Mouse (Mus musculus) hindbrain, embryonic 12.5 days (tissue): ENCODE measurements around the gene Fyn. TPM values are rescaled to one million over a fixed set of nuclear protein-coding genes. Genes with fewer than 3 reads are reported as not detected.

Experiments
- ATAC-seq: fragments of 200-750 bp; cut with Nextera tagmentation; 2 replicates; pipeline ENCODE4 v1.8.0; 2017; ENCODE audit warnings: moderate TSS enrichment; ENCODE audit not compliant: low FRiP score
- H3K27ac ChIP-seq: fragments of 300-500 bp; sonication (generic); 2 replicates; pipeline ENCODE4 v1.5.1; 2016; ENCODE audit warnings: mild to moderate bottlenecking
- H3K27me3 ChIP-seq: fragments of 300-500 bp; sonication (generic); 2 replicates; pipeline ENCODE4 v1.6.1; 2016; ENCODE audit warnings: mild to moderate bottlenecking
- H3K36me3 ChIP-seq: fragments of 300-500 bp; sonication (generic); 2 replicates; pipeline ENCODE4 v1.6.1; 2016; ENCODE audit warnings: mild to moderate bottlenecking
- H3K4me1 ChIP-seq: fragments of 300-500 bp; sonication (generic); 2 replicates; pipeline ENCODE4 v1.6.1; 2016
- H3K4me2 ChIP-seq: fragments of 300-500 bp; sonication (generic); replicated peaks from 2 replicates; pipeline ENCODE4 v1.6.1; 2016; ENCODE audit warnings: mild to moderate bottlenecking
- H3K4me3 ChIP-seq: fragments of 300-500 bp; sonication (generic); 2 replicates; pipeline ENCODE4 v1.5.1; 2016; ENCODE audit warnings: mild to moderate bottlenecking
- H3K9ac ChIP-seq: fragments of 300-500 bp; sonication (generic); 2 replicates; pipeline ENCODE4 v1.6.1; 2016; ENCODE audit warnings: mild to moderate bottlenecking, moderate library complexity
- H3K9me3 ChIP-seq: fragments of 300-500 bp; sonication (generic); replicated peaks from 2 replicates; pipeline ENCODE4 v1.6.1; 2016; ENCODE audit warnings: mild to moderate bottlenecking
- WGBS: fragments of 180-500 bp; shearing (Covaris S2); methylation state at CpG from one replicate; pipeline ENCODE4 v1.1.7; 2016; 5-methylcytosine and 5-hydroxymethylcytosine counted together
- polyA plus RNA-seq: library from polyadenylated mRNA; unstranded; fragments of >200 nt; fragmentation: Nextera tagmentation; extraction: Ambion mirVana; gene quantifications from 2 replicates; pipeline ENCODE4 v1.2.1, GENCODE M21; 2016

Gene Fyn
- polyA plus RNA-seq, 1 experiment from 2014 or later, result 64.8 TPM

GRCm38 (mm10) chr10:39404175-39404574 is 35.5 kb downstream of the Fyn start:
- no peak overlapping the region for H3K4me2 ChIP-seq
- no peak overlapping the region for H3K4me3 ChIP-seq
- H3K4me1 ChIP-seq, result peaks cover 10% of the 10 kb centered on the region
- H3K27ac ChIP-seq, result no peak overlapping the region
- H3K27me3 ChIP-seq, result no peaks in the 10 kb centered on the region
- no peaks in the 10 kb centered on the region for H3K9me3 ChIP-seq
- H3K9ac ChIP-seq, result no peak overlapping the region
- ATAC-seq, result no peak
- H3K36me3 ChIP-seq, result peaks cover 13% of the 10 kb centered on the region
- WGBS, result 87% methylated on average over 4 of the region's 4 CpGs

- peaks cover 10% of the 10 kb centered on the region for H3K4me1 ChIP-seq
- H3K27ac ChIP-seq, result no peak overlapping the region
- H3K4me2 ChIP-seq, result no peak overlapping the region
- 63% methylated on average over 10 of the region's 10 CpGs for WGBS
- no peak overlapping the region for H3K4me3 ChIP-seq
- H3K9ac ChIP-seq, result no peak overlapping the region
- no peaks in the 10 kb centered on the region for H3K27me3 ChIP-seq
- no peak for ATAC-seq
- H3K9me3 ChIP-seq, result no peaks in the 10 kb centered on the region
- H3K36me3 ChIP-seq, result peaks cover 5% of the 10 kb centered on the region; the same call in 1 of the 2 replicates
Measured at GRCm38 (mm10) chr10:39405982-39406797, 37.5 kb downstream of the Fyn start.

GRCm38 (mm10) chr10:39406798-39407189 is 38.1 kb downstream of the Fyn start:
- no peak overlapping the region for H3K4me2 ChIP-seq
- H3K9ac ChIP-seq, result no peak overlapping the region
- no peak for ATAC-seq
- 87% methylated on average over 7 of the region's 7 CpGs for WGBS
- H3K27me3 ChIP-seq, result no peaks in the 10 kb centered on the region
- H3K36me3 ChIP-seq, result peaks cover 5% of the 10 kb centered on the region; the same call in 1 of the 2 replicates
- no peak overlapping the region for H3K4me3 ChIP-seq
- peaks cover 10% of the 10 kb centered on the region for H3K4me1 ChIP-seq
- no peaks in the 10 kb centered on the region for H3K9me3 ChIP-seq
- H3K27ac ChIP-seq, result no peak overlapping the region

GRCm38 (mm10) chr10:39407553-39407952 is 38.9 kb downstream of the Fyn start:
- WGBS, result 94% methylated on average over 2 of the region's 2 CpGs
- H3K4me1 ChIP-seq, result peaks cover 18% of the 10 kb centered on the region
- no peak overlapping the region for H3K9ac ChIP-seq
- H3K27ac ChIP-seq, result no peak overlapping the region
- no peak overlapping the region for H3K4me2 ChIP-seq
- no peaks in the 10 kb centered on the region for H3K9me3 ChIP-seq
- no peaks in the 10 kb centered on the region for H3K27me3 ChIP-seq
- ATAC-seq, result no peak
- peaks cover 2% of the 10 kb centered on the region; the same call in 1 of the 2 replicates for H3K36me3 ChIP-seq
- no peak overlapping the region for H3K4me3 ChIP-seq

GRCm38 (mm10) chr10:39409602-39410001 is 40.9 kb downstream of the Fyn start:
- Histone ChIP-seq H3K36me3 (no peaks in the 10 kb centered on the region), H3K9ac (no peak overlapping the region), H3K27ac (no peak overlapping the region), H3K4me1 (peaks cover 24% of the 10 kb centered on the region), H3K4me3 (no peak overlapping the region), H3K9me3 (no peaks in the 10 kb centered on the region), H3K4me2 (no peak overlapping the region), H3K27me3 (no peaks in the 10 kb centered on the region)
- 82% methylated on average over 7 of the region's 7 CpGs for WGBS
- no peak for ATAC-seq

- H3K9ac ChIP-seq, result no peak overlapping the region
- H3K9me3 ChIP-seq, result no peaks in the 10 kb centered on the region
- no peak; the same call in 1 of the 2 replicates for ATAC-seq
- peaks cover 24% of the 10 kb centered on the region for H3K4me1 ChIP-seq
- no peak overlapping the region for H3K4me3 ChIP-seq
- H3K36me3 ChIP-seq, result no peaks in the 10 kb centered on the region
- WGBS, result 85% methylated on average over 6 of the region's 6 CpGs
- no peaks in the 10 kb centered on the region for H3K27me3 ChIP-seq
- H3K4me2 ChIP-seq, result no peak overlapping the region
- no peak overlapping the region for H3K27ac ChIP-seq
Measured at GRCm38 (mm10) chr10:39410151-39410649, 41.5 kb downstream of the Fyn start.

GRCm38 (mm10) chr10:39411857-39412559 is 43.4 kb downstream of the Fyn start:
- Histone ChIP-seq H3K36me3 (no peaks in the 10 kb centered on the region), H3K27ac (no peak overlapping the region), H3K4me2 (no peak overlapping the region), H3K27me3 (no peaks in the 10 kb centered on the region), H3K9me3 (no peaks in the 10 kb centered on the region), H3K4me1 (peaks cover 21% of the 10 kb centered on the region), H3K4me3 (no peak overlapping the region), H3K9ac (no peak overlapping the region)
- WGBS, result 82% methylated on average over 8 of the region's 8 CpGs
- ATAC-seq, result no peak

- Histone ChIP-seq H3K4me3 (no peak overlapping the region), H3K27ac (no peak overlapping the region), H3K4me1 (peaks cover 28% of the 10 kb centered on the region), H3K9ac (no peak overlapping the region), H3K9me3 (no peaks in the 10 kb centered on the region), H3K36me3 (no peaks in the 10 kb centered on the region), H3K27me3 (no peaks in the 10 kb centered on the region), H3K4me2 (no peak overlapping the region)
- ATAC-seq, result no peak
- WGBS, result 72% methylated on average over 18 of the region's 18 CpGs
Measured at GRCm38 (mm10) chr10:39412826-39413620, 44.4 kb downstream of the Fyn start.

GRCm38 (mm10) chr10:39414068-39414467 is 45.4 kb downstream of the Fyn start:
- H3K4me3 ChIP-seq, result no peak overlapping the region
- peaks cover 28% of the 10 kb centered on the region for H3K4me1 ChIP-seq

GRCm38 (mm10) chr10:39415586-39415985 is 46.9 kb downstream of the Fyn start:
- no peak overlapping the region for H3K4me3 ChIP-seq
- H3K4me2 ChIP-seq, result no peak overlapping the region
- no peak overlapping the region for H3K9ac ChIP-seq
- H3K4me1 ChIP-seq, result peaks cover 35% of the 10 kb centered on the region
- no peaks in the 10 kb centered on the region for H3K9me3 ChIP-seq
- 74% methylated on average over 2 of the region's 2 CpGs for WGBS
- no peaks in the 10 kb centered on the region for H3K27me3 ChIP-seq
- no peak overlapping the region for H3K27ac ChIP-seq
- no peak for ATAC-seq
- H3K36me3 ChIP-seq, result no peaks in the 10 kb centered on the region

More at GRCm38 (mm10) chr10:39414068-39414467, 45.4 kb downstream of the Fyn start:
- Histone ChIP-seq H3K27ac (no peak overlapping the region), H3K4me2 (no peak overlapping the region), H3K36me3 (no peaks in the 10 kb centered on the region), H3K9me3 (no peaks in the 10 kb centered on the region), H3K9ac (no peak overlapping the region), H3K27me3 (no peaks in the 10 kb centered on the region)
- no peak for ATAC-seq
- 89% methylated on average over 1 of the region's 1 CpGs for WGBS

- 74% methylated on average over 5 of the region's 5 CpGs for WGBS
- H3K4me1 ChIP-seq, result peaks cover 46% of the 10 kb centered on the region
Measured at GRCm38 (mm10) chr10:39417611-39418010, 49.0 kb downstream of the Fyn start.

GRCm38 (mm10) chr10:39418395-39418794 is 49.7 kb downstream of the Fyn start:
- no peak overlapping the region for H3K4me2 ChIP-seq
- no peak for ATAC-seq
- H3K4me1 ChIP-seq, result peaks cover 44% of the 10 kb centered on the region

More at GRCm38 (mm10) chr10:39417611-39418010, 49.0 kb downstream of the Fyn start:
- no peak overlapping the region for H3K9ac ChIP-seq
- H3K27ac ChIP-seq, result no peak overlapping the region
- H3K27me3 ChIP-seq, result no peaks in the 10 kb centered on the region
- no peak overlapping the region for H3K4me3 ChIP-seq
- no peaks in the 10 kb centered on the region for H3K36me3 ChIP-seq
- no peaks in the 10 kb centered on the region for H3K9me3 ChIP-seq
- no peak overlapping the region for H3K4me2 ChIP-seq
- no peak for ATAC-seq

More at GRCm38 (mm10) chr10:39418395-39418794, 49.7 kb downstream of the Fyn start:
- Histone ChIP-seq H3K27ac (no peak overlapping the region), H3K4me3 (no peak overlapping the region), H3K9me3 (no peaks in the 10 kb centered on the region), H3K27me3 (no peaks in the 10 kb centered on the region), H3K36me3 (no peaks in the 10 kb centered on the region), H3K9ac (no peak overlapping the region)
- WGBS, result 90% methylated on average over 7 of the region's 7 CpGs
